Mouse (Mus musculus): Measurements from ENCODE around the gene Nudt17.
A peak's percentile ranks its signal among the peaks of the same experiment; 100 is the strongest.
"Not testable (repeated sequence)": the region's sequence is repeated elsewhere in the genome, so short reads cannot be mapped to it uniquely, and the experiment has no call there.

The Nudt17 gene

DNA sequence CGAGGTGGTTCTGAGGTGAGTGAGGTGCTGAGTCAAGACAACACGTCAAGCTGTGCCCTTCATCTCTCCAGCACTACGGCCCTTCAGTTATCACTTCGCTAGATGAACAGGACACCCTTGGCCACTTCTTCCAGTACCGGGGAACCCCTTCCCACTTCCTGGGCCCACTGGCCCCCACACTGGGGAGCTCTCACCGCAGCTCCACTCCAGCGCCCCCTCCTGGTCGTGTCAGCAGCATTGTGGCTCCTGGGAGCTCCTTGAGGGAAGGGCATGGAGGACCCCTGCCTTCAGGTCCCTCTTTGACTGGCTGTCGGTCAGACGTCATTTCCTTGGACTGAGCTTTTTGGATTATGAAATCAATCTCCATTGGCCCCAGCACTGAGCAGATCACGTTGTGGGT is 3.6 kb downstream of the Nudt17 start:
- no peak for DNase-seq (ENCODE audit: low read depth, low spot score)

GRCm38 (mm10) chr3:96701003-96701402 is 7.4 kb downstream of the Nudt17 start:
- no peak for DNase-seq (ENCODE audit: low read depth, low spot score)

DNA sequence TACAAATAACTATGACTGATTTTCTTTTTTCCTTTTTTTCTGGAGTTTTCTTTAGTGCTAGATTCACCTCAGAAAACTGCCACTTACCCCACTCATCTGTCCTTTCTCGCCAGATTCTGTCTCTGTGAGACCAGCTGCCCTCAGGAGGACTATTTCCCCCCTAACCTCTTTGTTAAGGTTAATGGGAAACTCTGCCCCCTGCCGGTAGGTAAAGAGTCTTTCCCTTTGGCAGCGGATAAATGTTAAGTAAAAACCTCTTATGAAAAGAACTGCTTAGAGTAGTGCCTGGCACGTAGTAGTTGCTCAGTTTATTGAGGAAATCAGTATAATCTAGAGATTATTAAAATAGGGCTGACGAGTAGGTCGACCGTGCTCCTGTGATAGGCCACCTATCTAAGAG is 8.0 kb downstream of the Nudt17 start:
- DNase-seq (ENCODE audit: low read depth, low spot score), result peak; percentile 36

GRCm38 (mm10) chr3:96698993-96699690 is 9.2 kb downstream of the Nudt17 start:
- no peak for DNase-seq (ENCODE audit: low read depth, low spot score)

DNA sequence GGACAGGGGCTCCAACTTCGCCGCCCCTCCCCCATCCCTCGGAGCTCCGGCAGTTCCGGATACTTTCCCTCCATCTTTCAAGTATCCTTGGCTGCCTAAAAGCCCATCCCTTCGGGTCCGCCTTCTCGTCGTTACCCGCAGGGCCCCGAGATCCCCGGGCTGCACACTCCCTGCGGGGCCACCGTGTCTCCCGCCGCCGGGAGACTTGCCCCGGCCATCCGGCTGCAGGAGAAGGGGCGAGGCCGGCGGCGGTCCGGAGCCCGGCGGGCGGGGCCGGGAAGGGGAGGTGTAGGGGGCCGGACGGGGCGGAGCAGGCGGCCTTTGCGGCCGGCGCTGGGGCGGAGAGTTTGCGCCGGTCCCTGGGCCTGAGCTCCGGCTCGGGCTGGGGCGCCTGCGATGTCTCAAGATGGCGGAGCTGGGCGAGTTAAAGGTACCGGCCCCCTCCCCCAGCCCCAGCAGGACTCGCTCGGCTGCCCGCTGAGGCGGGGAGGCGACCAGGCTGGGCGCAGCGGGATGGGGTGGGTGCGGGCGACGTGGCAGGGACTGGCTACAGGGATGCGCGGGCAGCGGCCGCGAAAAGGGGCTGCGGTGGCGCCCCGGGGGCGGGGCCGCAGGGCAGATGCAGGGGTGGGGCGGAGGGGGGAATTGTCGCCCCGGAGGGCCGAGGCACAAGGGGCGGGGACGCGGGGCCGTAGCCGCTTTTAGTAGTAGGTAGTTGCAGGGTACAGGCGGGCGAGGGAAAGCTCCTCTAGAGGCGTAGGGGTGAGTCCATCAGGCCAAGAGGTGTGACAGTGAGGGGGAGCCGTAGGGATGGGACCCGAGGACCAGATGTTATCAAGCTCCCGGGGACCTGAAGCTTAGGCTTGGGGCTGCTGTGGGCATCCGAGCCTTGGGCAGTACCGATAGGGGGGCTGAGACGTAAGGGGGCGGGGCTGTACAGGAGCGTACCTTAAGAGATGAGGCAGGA is 11.3 kb downstream of the Nudt17 start:
- peak; percentile 88 for DNase-seq (ENCODE audit: low read depth, low spot score)

DNA sequence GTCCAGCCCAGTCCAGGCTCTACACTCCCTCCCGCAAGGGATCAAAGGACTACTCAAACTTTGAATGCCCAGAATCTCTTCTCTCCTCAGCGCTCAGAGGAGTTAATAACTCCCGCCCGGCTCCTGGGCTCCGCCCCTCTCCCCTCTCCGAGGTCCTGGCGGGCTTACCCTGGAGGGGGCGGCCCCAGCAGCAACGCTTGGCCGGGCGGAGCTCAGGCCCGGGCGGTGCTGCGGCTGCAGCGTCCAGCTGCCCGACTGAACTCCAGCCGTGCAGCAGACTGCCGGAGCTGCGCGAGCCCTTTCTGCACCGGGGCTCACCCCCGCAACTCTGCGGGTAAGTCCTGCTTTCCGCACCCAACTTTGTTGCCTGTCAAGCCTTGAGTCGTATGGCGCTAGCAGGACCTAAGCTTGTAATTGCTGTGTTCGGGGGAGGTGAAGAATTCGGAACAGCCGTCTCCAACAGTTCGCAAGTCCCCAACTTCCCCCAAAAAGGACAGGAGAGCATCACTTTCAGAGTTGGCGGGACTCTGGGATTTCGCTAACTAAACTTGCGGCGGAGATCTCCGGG is 12.1 kb downstream of the Nudt17 start, which contains the start of gene Pias3:
Gene Pias3, plus strand, starts transcription at position 187 of the 568 bp plus-strand sequence.
- peak; percentile 80 for DNase-seq (ENCODE audit: low read depth, low spot score)

DNA sequence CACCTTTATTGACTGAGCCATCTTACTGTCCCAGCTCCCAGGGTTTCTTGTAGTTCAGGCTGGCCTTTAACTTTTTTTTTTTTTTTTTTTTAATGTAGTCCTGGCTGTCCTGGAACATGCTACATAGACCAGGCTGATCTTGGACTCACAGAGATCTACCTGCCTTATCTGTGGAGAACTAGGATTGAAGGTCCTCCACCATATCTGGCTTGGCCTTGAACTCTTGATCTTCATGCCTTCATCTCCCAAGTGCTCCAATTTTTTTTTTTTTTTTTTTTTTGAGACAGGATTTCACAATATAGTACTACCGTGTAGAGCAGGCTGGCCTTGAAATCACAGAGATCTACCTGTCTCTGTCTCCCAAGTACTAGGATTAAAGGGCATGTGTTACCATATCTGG is 14.8 kb downstream of the Nudt17 start:
- DNase-seq (ENCODE audit: low read depth, low spot score), result no peak

DNA sequence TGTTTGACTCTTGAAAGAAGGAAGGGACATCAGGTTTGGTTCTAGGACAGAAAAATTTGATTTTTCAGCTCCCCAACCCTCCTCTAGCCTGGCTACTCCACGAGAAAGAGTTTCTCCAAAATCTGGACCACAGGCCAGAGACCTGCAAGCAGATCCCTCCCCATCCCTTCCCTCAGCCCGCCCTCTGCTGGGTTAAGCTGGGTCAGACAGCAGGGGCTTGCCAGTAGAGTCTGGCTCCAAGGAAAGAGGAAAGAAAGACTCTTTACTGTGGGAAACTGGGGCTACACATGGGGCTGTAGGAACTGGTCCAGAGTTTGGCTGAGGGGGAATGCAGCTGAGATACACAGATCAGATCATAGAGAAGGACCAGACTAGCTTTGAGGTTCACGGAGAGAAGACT is 15.9 kb downstream of the Nudt17 start:
- peak; percentile 42 for DNase-seq (ENCODE audit: low read depth, low spot score)

GRCm38 (mm10) chr3:96690298-96690697 is 18.1 kb downstream of the Nudt17 start:
- no peak for DNase-seq (ENCODE audit: low read depth, low spot score)

- no peak for DNase-seq (ENCODE audit: low read depth, low spot score)
Measured at GRCm38 (mm10) chr3:96688854-96689253, 19.5 kb downstream of the Nudt17 start.

- not testable (repeated sequence) for DNase-seq (ENCODE audit: low read depth, low spot score)
Measured at GRCm38 (mm10) chr3:96686057-96686456, 22.3 kb downstream of the Nudt17 start.

DNA sequence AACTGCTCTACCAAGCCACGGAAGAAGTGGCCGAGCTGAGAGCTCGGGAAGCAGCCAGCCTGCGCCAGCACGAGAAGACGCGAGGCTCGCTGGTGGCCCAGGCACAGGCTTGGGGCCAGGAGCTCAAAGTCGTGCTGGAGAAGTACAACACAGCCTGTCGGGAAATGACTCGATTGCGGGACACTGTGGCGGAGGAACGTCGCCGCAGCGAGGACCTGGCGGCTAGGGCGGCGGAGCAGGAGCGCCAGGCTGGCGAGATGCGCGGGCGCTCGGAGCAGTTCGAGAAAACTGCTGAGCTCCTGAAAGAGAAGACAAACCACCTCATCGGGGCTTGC is 23.6 kb downstream of the Nudt17 start:
- no peak for DNase-seq (ENCODE audit: low read depth, low spot score)

- DNase-seq (ENCODE audit: low read depth, low spot score), result no peak
Measured at GRCm38 (mm10) chr3:96684151-96684821, 24.1 kb downstream of the Nudt17 start.

DNA sequence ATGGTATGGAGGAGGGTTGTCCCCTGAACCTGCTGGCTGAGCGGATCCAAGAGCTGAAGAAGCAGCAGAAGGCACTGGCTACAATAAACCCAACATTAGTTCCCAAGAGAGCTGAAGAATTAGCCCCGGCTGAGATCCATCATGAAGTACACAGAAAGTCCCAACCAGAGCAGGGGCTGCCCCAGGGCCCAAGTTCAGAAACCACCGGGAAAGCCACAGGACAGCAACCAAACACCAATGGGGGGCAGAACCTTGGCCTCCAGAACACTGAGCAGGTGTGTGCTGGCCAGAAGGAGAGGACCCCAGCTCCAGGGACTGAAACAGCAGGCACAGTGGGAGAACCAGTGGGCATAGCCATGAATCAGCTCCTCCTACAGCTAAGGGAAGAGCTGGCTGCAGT is 24.9 kb downstream of the Nudt17 start:
- DNase-seq (ENCODE audit: low read depth, low spot score), result no peak

GRCm38 (mm10) chr3:96680269-96680956 is 27.9 kb downstream of the Nudt17 start:
- no peak for DNase-seq (ENCODE audit: low read depth, low spot score)

DNA sequence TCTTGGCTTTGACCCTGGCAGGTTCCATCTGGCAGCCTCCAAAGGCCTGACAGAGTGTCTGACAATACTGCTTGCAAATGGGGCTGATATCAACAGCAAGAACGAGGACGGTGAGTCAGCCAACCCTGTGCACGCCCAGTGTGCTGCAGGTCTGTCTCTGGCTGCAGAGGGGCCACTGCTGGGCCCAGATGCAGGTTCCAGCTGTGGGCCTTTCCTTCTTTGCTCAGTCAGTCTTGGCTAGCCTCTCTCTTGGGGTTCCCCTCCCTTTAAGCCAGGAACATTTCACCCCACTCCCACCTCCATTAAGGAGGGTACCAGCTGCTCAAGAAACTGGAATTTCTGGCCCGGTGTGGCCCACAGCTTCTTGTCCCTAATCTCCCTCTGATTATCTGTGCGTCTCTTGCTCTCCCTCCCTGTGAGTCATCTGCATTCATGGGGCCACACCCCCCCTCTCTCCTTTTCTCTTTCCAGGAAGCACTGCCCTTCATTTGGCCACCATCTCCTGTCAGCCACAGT is 29.1 kb downstream of the Nudt17 start:
- DNase-seq (ENCODE audit: low read depth, low spot score), result no peak

- no peak for DNase-seq (ENCODE audit: low read depth, low spot score)
Measured at GRCm38 (mm10) chr3:96678456-96678855, 29.9 kb downstream of the Nudt17 start.

DNA sequence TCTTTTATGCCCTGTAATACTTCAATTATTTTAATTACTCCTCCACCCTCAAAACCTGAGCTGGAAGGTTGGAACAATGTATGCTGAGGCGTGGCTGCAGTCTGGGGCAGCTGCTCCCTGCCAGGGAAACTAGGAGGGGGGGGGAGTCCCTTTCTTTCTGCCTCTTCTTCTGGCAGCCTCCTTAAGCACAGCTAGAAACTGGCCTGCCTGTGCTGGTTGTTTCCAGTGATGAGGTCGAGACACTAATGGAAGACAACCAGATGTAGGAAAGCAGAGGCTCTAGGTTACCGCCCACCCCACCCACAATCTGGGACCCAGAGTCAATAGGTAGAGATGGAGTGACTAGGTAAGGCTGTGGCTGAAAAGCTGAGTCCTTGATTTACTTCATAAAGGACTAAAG is 32.7 kb downstream of the Nudt17 start:
- no peak for DNase-seq (ENCODE audit: low read depth, low spot score)

- DNase-seq (ENCODE audit: low read depth, low spot score), result no peak
Measured at GRCm38 (mm10) chr3:96675171-96675570, 33.2 kb downstream of the Nudt17 start.

- peak; percentile 68 for DNase-seq (ENCODE audit: low read depth, low spot score)
Measured at GRCm38 (mm10) chr3:96674442-96674841, 33.9 kb downstream of the Nudt17 start.

- DNase-seq (ENCODE audit: low read depth, low spot score), result no peak
Measured at GRCm38 (mm10) chr3:96673514-96673913, 34.8 kb downstream of the Nudt17 start.

Data from forelimb bud, embryonic 11.5 days (tissue).